Comparison of ENCODE assay signal across 8 mouse cellular contexts in the genomic region with DNA sequence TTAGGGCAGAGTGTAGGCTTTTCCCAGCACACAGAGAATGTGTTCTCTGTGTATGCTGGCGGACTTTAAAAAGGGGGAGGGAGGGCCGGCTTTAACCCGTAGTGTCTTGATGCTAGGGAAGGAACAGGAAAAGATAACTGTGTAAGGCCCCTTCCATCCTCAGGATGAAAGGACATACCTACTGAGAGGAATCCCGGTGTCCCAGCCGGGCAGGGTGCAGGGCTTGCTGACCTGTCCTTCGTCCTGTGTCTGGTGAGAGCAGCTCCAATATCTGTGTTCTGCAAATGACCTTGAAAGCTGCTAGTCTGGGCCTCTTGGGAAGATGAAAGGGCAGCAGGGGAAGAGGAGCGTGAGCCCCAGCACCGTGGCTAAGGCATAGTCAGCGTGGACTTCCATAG. TPM values are rescaled to one million over a fixed set of nuclear protein-coding genes. Genes with fewer than 3 reads are reported as not detected.
DNase-seq lines count a peak whose midpoint lies in the region; ATAC-seq and TF ChIP-seq lines count a peak whose summit lies in the region.

No protein-coding gene starts in this region.

- DNase-seq in adrenal gland, adult 8-10 months = peak; percentile 52
- no peak for DNase-seq in urinary bladder, postnatal 36 days (ENCODE audit: low spot score in 2 of 2)
- no peak for DNase-seq in layer of hippocampus, postnatal 10 days (ENCODE audit: low spot score in 2 of 2)
- no peak for DNase-seq in thymus, postnatal 10 days (ENCODE audit: low spot score in 2 of 2)

- WGBS in heart, embryonic 13.5 days = 21% methylated on average over 9 of the region's 9 CpGs
- WGBS in limb, embryonic 12.5 days = 76% methylated on average over 9 of the region's 9 CpGs
- 44% methylated on average over 9 of the region's 9 CpGs for WGBS in olfactory bulb, adult 2 months

- H3K4me2 ChIP-seq in heart, embryonic 13.5 days = peak overlapping the region; percentile 98
- H3K4me2 ChIP-seq in limb, embryonic 12.5 days = peak overlapping the region; percentile 84

- no peak for TF ChIP-seq CTCF in C2C12 (IDR thresholded peaks at IDR 0.05; ENCODE audit: control insufficient read depth, insufficient read depth, insufficient read length)
- TF ChIP-seq CTCF in olfactory bulb, adult 2 months (IDR thresholded peaks at IDR 0.05; ENCODE audit: insufficient read depth, low read depth, low read length) = no peak

- peaks cover 63% of the 10 kb centered on the region for H3K79me2 ChIP-seq in C2C12 (ENCODE audit: control insufficient read depth, insufficient read depth)

- peaks cover 58% of the 10 kb centered on the region for H3K79me3 ChIP-seq in C2C12 (ENCODE audit: low read depth)

- peaks cover 59% of the 10 kb centered on the region for H3K4me1 ChIP-seq in heart, embryonic 13.5 days
- peaks cover 12% of the 10 kb centered on the region for H3K4me1 ChIP-seq in limb, embryonic 12.5 days (replicated peaks)
- H3K4me1 ChIP-seq in olfactory bulb, adult 2 months (ENCODE audit: control insufficient read depth, insufficient read depth, low read length) = peaks cover 33% of the 10 kb centered on the region

- H3K36me3 ChIP-seq in C2C12 (ENCODE audit: control insufficient read depth, insufficient read depth) = peaks cover 18% of the 10 kb centered on the region
- peaks cover 12% of the 10 kb centered on the region for H3K36me3 ChIP-seq in heart, embryonic 13.5 days
- H3K36me3 ChIP-seq in limb, embryonic 12.5 days = peaks cover 18% of the 10 kb centered on the region

- ATAC-seq in heart, embryonic 13.5 days (ENCODE audit: extremely low read depth, insufficient number of reproducible peaks, low FRiP score, low TSS enrichment) = no peak
- no peak for ATAC-seq in limb, embryonic 12.5 days (ENCODE audit: insufficient number of reproducible peaks, insufficient read depth, low FRiP score, low TSS enrichment, low read depth)

- peak overlapping the region; percentile 97 for H3K4me3 ChIP-seq in C2C12 (ENCODE audit: insufficient read depth, poor library complexity, severe bottlenecking)
- H3K4me3 ChIP-seq in heart, embryonic 13.5 days = peak overlapping the region; percentile 80
- H3K4me3 ChIP-seq in limb, embryonic 12.5 days (replicated peaks) = peak overlapping the region; percentile 72
- H3K4me3 ChIP-seq in olfactory bulb, adult 2 months (ENCODE audit: insufficient read depth, low read depth, low read length) = peak overlapping the region; percentile 96

- H3K9ac ChIP-seq in heart, embryonic 13.5 days = peak overlapping the region; percentile 94
- peak overlapping the region; percentile 89 for H3K9ac ChIP-seq in limb, embryonic 12.5 days (replicated peaks)

- H3K27ac ChIP-seq in heart, embryonic 13.5 days (replicated peaks) = peak overlapping the region; percentile 100
- peak overlapping the region; percentile 100; the same call in 1 of the 2 replicates for H3K27ac ChIP-seq in limb, embryonic 12.5 days
- H3K27ac ChIP-seq in olfactory bulb, adult 2 months (ENCODE audit: insufficient read depth, low read depth, low read length) = peak overlapping the region; percentile 100

- no peaks in the 10 kb centered on the region for H3K27me3 ChIP-seq in C2C12 (ENCODE audit: control insufficient read depth, insufficient read depth, insufficient read length)
- H3K27me3 ChIP-seq in heart, embryonic 13.5 days (replicated peaks) = no peaks in the 10 kb centered on the region
- no peaks in the 10 kb centered on the region for H3K27me3 ChIP-seq in limb, embryonic 12.5 days

- TF ChIP-seq POLR2A in olfactory bulb, adult 2 months (IDR thresholded peaks at IDR 0.05; ENCODE audit: insufficient read depth, low read depth, low read length) = no peak

- H3ac ChIP-seq in C2C12 (ENCODE audit: control insufficient read depth, insufficient read length, low read depth) = no peak overlapping the region

- H3K9me3 ChIP-seq in heart, embryonic 13.5 days = no peaks in the 10 kb centered on the region
- H3K9me3 ChIP-seq in limb, embryonic 12.5 days = 0 out of 2 replicates have a peak, but pooled peaks cover 3% of the 10 kb centered on the region

TF ChIP-seq in C2C12, 6 proteins besides CTCF, POLR2A, EP300 and RAD21:
- TF ChIP-seq MAX (IDR thresholded peaks at IDR 0.05) = no peak
- TF ChIP-seq MYOD1 (IDR thresholded peaks at IDR 0.05; ENCODE audit: control insufficient read depth, insufficient read length, low read depth) = no peak
- no peak for TF ChIP-seq FOSL1 (IDR thresholded peaks at IDR 0.05; ENCODE audit: insufficient read depth, low read length, poor library complexity, severe bottlenecking)
- no peak for TF ChIP-seq CEBPB (IDR thresholded peaks at IDR 0.05; ENCODE audit: low read depth)
- no peak for TF ChIP-seq MYOG (IDR thresholded peaks at IDR 0.05; ENCODE audit: control insufficient read depth, extremely low read depth, insufficient read length)
- TF ChIP-seq USF1 (IDR thresholded peaks at IDR 0.05; ENCODE audit: low read depth) = no peak

RNA-seq across cellular contexts. Expression of a gene that starts 1.5 kb away (rescaled TPM):
- 30.2 TPM for polyA plus RNA-seq in C2C12 (2012; fragmentation: generic; extraction: Trizol)
- 10 to 100 TPM; 16.2 to 31.8 (median 26.8) TPM for total RNA-seq in adrenal gland, adult 8-10 months (2022)
- 29.4 and 31.1 TPM in 2 replicates for polyA plus RNA-seq in heart, embryonic 13.5 days (2015; fragmentation: Nextera tagmentation; extraction: Ambion mirVana)
- polyA plus RNA-seq in limb, embryonic 12.5 days (2016; fragmentation: Nextera tagmentation; extraction: Ambion mirVana) = 49.2 and 49.3 TPM in 2 replicates
- polyA plus RNA-seq in olfactory bulb, adult 2 months (2012; ENCODE audit: insufficient read depth, insufficient read length, low replicate concordance, missing spikeins) = not detected in 2 replicates
- total RNA-seq in layer of hippocampus, postnatal 10 days (2021) = 10 to 100 TPM; 28.2 to 35.0 TPM

RNA-seq across cellular contexts. Expression of a gene that starts 39.1 kb away (rescaled TPM):
- 19.2 TPM for polyA plus RNA-seq in C2C12 (2012; fragmentation: generic; extraction: Trizol)
- 10 to 100 TPM in 3 of 4 experiments, 1 to 10 TPM in 1; 8.5 to 13.0 (median 11.6) TPM for total RNA-seq in adrenal gland, adult 8-10 months (2022)
- polyA plus RNA-seq in heart, embryonic 13.5 days (2015; fragmentation: Nextera tagmentation; extraction: Ambion mirVana) = 1.2 and 1.3 TPM in 2 replicates
- 7.2 and 7.9 TPM in 2 replicates for polyA plus RNA-seq in limb, embryonic 12.5 days (2016; fragmentation: Nextera tagmentation; extraction: Ambion mirVana)
- 65.1 TPM in 1 of 2 replicates, not detected in the other for polyA plus RNA-seq in olfactory bulb, adult 2 months (2012; ENCODE audit: insufficient read depth, insufficient read length, low replicate concordance, missing spikeins)
- total RNA-seq in layer of hippocampus, postnatal 10 days (2021) = 10 to 100 TPM; 85.8 to 89.8 TPM

RNA-seq across cellular contexts. Expression of a gene that starts 42.8 kb away (rescaled TPM):
- 1,181 TPM for polyA plus RNA-seq in C2C12 (2012; fragmentation: generic; extraction: Trizol)
- 100 to 1,000 TPM; 541 to 649 (median 631) TPM for total RNA-seq in adrenal gland, adult 8-10 months (2022)
- polyA plus RNA-seq in heart, embryonic 13.5 days (2015; fragmentation: Nextera tagmentation; extraction: Ambion mirVana) = 603 and 677 TPM in 2 replicates
- 981 and 1,001 TPM in 2 replicates for polyA plus RNA-seq in limb, embryonic 12.5 days (2016; fragmentation: Nextera tagmentation; extraction: Ambion mirVana)
- 3,528 TPM in 1 of 2 replicates, not detected in the other for polyA plus RNA-seq in olfactory bulb, adult 2 months (2012; ENCODE audit: insufficient read depth, insufficient read length, low replicate concordance, missing spikeins)
- total RNA-seq in layer of hippocampus, postnatal 10 days (2021) = 100 to 1,000 TPM; 535 to 605 TPM

RNA-seq across cellular contexts. Expression of a gene that starts 43.3 kb away (rescaled TPM):
- polyA plus RNA-seq in C2C12 (2012; fragmentation: generic; extraction: Trizol) = 7.9 TPM
- 10 to 100 TPM; 32.7 to 65.7 (median 48.7) TPM for total RNA-seq in adrenal gland, adult 8-10 months (2022)
- polyA plus RNA-seq in heart, embryonic 13.5 days (2015; fragmentation: Nextera tagmentation; extraction: Ambion mirVana) = 27.3 and 30.7 TPM in 2 replicates
- polyA plus RNA-seq in limb, embryonic 12.5 days (2016; fragmentation: Nextera tagmentation; extraction: Ambion mirVana) = 3.9 and 4.1 TPM in 2 replicates
- 72.7 TPM in 1 of 2 replicates, not detected in the other for polyA plus RNA-seq in olfactory bulb, adult 2 months (2012; ENCODE audit: insufficient read depth, insufficient read length, low replicate concordance, missing spikeins)
- 100 to 1,000 TPM; 362 to 374 TPM for total RNA-seq in layer of hippocampus, postnatal 10 days (2021)
